Mouse (Mus musculus): Measurements from ENCODE around the gene Galntl5.
"Not testable (repeated sequence)": the region's sequence is repeated elsewhere in the genome, so short reads cannot be mapped to it uniquely, and the experiment has no call there.

Galntl5 gene

DNA sequence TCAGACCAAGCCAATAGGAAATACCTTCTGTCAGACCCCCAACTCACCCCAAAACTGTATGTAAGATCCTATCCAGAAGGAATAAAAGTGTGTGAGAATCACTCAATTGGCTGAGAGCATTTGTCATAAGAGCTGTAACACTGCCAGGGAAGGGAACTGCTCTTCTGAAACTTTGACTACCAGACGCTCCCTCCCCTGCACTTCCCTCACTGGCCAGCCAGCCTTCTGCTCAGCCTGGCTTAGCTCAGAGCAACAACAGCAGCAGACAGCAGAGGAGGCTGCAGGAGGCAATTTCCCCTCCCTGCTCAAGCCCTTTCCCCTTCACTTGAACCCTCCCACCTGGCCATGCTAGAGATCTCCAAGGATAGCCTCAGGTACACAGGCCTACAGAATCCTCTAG is 30.6 kb downstream of the Galntl5 start:
- ATAC-seq (ENCODE audit: low TSS enrichment): peak; percentile 69; the same call in 1 of the 2 replicates

DNA sequence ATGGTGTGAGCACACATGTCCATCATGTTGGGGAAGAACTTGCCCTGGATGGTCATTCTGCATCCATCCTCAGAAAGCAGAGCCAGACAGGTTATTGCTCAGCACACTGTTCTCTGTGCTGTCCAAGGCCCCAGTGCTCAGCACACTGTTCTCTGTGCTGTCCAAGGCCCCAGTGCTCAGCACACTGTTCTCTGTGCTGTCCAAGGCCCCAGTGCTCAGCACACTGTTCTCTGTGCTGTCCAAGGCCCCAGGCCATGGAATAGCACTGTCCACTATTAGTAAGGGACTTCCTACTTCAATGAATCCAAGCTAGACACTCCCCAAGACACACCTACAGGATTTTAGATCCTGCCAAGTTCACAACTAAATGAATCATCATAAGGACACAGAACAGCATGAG is 32.0 kb downstream of the Galntl5 start:
- ATAC-seq (ENCODE audit: low TSS enrichment): peak; percentile 85

- ATAC-seq (ENCODE audit: low TSS enrichment): peak; percentile 35; the same call in 1 of the 2 replicates
Measured at GRCm38 (mm10) chr5:25215006-25215405, 33.7 kb downstream of the Galntl5 start.

- ATAC-seq (ENCODE audit: low TSS enrichment): no peak
Measured at GRCm38 (mm10) chr5:25221604-25222003, 40.3 kb downstream of the Galntl5 start, which contains the start of gene Galnt11. Gene Galnt11 (plus strand): TSS chr5:25221904.

GRCm38 (mm10) chr5:25222752-25223702 is 41.8 kb downstream of the Galntl5 start, which contains the start of gene E130116L18Rik:
Gene E130116L18Rik (minus strand): TSS chr5:25223153.
- ATAC-seq (ENCODE audit: low TSS enrichment): peak; percentile 98

- ATAC-seq (ENCODE audit: low TSS enrichment): not testable (repeated sequence)
Measured at GRCm38 (mm10) chr5:25224377-25224776, 43.1 kb downstream of the Galntl5 start.

GRCm38 (mm10) chr5:25243101-25243500 is 61.8 kb downstream of the Galntl5 start:
- ATAC-seq (ENCODE audit: low TSS enrichment): peak; percentile 44; the same call in 1 of the 2 replicates

GRCm38 (mm10) chr5:25245806-25246472 is 64.7 kb downstream of the Galntl5 start:
- no peak for ATAC-seq (ENCODE audit: low TSS enrichment)

DNA sequence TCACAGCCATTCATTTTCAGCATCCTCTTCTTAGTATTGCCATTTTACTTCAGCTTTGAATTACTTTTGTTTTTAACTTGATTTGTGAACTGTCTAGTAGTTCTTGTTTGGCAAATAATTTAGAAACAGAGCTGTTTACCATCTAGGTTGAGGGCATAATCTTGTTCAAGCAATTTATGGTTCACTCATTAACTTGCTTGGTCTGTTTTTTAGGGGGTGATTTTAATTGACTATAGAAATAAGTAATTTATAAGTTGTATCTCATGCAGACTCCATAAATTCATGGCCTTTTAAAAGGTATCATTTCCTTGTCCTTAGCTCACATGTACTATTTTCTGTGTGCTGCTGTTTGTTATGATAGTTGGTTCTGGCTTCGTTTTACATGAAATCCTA is 65.2 kb downstream of the Galntl5 start:
- ATAC-seq (ENCODE audit: low TSS enrichment): no peak

DNA sequence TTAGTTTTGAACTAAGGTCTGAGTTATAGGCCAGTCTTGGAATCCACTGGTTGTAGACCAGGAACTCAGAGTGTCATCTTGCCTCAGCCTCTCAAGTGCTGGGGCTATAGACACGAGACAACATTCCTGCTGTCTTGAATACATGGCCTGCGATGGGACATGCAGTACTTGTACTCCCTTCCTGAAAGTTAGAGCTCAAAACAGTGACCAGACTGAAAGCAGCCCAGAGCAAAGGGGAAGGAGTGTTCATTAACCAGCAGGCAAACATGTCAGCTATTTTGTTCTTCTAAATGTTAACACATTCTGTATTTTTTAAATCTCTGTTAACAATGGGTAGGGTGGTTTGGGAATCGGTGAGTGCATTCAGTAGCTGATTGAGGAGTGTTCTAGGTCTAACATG is 65.8 kb downstream of the Galntl5 start:
- ATAC-seq (ENCODE audit: low TSS enrichment): no peak

GRCm38 (mm10) chr5:25252423-25252822 is 71.2 kb downstream of the Galntl5 start:
- ATAC-seq (ENCODE audit: low TSS enrichment): no peak

- ATAC-seq (ENCODE audit: low TSS enrichment): no peak
Measured at GRCm38 (mm10) chr5:25252825-25253544, 71.7 kb downstream of the Galntl5 start.

DNA sequence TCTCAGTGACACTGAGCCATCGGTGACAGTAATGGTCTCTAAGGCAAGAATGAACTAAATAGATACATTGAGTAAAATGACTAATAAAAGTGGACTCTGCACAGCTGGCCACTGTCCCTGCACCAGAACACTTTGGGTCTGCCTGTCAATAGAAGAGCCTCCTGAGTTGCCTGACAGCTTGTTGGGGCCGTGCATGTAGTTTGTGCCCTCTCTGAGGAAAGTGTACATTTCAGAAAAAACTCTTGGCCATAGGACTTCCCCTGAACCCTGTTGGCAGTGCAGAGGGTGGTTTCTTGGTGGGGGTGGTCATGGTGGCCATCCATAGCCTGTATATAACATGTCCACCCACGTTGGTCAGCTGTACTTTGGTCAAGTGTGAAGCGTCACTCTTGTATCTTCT is 73.2 kb downstream of the Galntl5 start:
- ATAC-seq (ENCODE audit: low TSS enrichment): no peak

- ATAC-seq (ENCODE audit: low TSS enrichment): peak; percentile 80
Measured at GRCm38 (mm10) chr5:25256686-25257085, 75.4 kb downstream of the Galntl5 start.

DNA sequence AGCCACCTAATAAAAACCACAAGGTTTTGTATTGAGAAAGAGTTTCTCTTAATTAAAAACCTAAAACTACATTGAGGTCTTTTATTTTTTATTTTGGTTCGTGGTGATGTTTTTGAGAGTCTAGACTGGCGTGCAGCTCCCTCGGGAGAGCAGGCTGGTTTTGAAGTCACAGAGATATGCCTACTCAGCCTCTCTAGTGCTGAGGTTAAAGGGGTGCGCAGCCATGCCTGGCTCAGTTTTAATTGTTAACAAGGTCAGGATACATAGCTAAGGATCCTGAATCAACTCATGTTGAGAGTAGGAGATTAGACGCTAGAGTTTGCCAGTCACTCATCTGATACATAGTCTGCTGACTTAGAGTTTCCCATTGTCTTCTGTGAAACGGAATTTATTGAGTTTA is 80.2 kb downstream of the Galntl5 start:
- ATAC-seq (ENCODE audit: low TSS enrichment): no peak

DNA sequence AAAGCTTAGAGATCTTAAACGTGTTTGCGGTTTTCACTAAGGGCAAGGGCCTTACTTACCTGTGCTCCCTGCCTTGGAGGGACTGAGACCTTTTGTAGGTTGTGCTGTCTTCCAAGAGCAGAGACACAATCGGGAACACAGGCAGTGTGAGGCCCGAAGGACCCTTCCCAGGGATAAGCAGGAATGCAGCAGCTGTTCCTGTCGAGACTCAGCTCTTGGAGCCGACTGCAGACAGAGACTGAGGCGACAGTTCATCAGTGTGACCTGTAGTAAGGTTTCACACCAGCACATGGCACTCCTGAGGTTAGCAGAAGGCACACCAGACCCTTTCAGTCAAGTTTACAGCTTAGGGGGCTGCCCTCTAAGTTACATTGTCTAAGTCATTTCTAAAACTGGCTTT is 81.0 kb downstream of the Galntl5 start:
- no peak for ATAC-seq (ENCODE audit: low TSS enrichment)

GRCm38 (mm10) chr5:25268258-25268888 is 87.1 kb downstream of the Galntl5 start:
- no peak for ATAC-seq (ENCODE audit: low TSS enrichment)
